Mouse (Mus musculus) embryonic facial prominence, embryonic 14.5 days (tissue): ENCODE measurements around the gene Rasal3. TPM values are rescaled to one million over a fixed set of nuclear protein-coding genes. Genes with fewer than 3 reads are reported as not detected.
A peak's percentile ranks its signal among the peaks of the same experiment; 100 is the strongest.

Source experiments
- ATAC-seq: fragments of 200-750 bp; cut with Nextera tagmentation; 2 replicates; pipeline ENCODE4 v1.8.0; 2017; ENCODE audit warnings: low read depth, moderate number of reproducible peaks, moderate TSS enrichment
- DNase-seq: peaks from one replicate; pipeline ENCODE4 v3.0.0-alpha.2; 2015; ENCODE audit warnings: low spot score
- H3K27ac ChIP-seq: fragments of 300-500 bp; sonication (generic); replicated peaks from 2 replicates; pipeline ENCODE4 v1.5.1; 2014; ENCODE audit warnings: low read depth, mild to moderate bottlenecking, low read length, moderate library complexity
- H3K27me3 ChIP-seq: fragments of 300-500 bp; sonication (generic); replicated peaks from 2 replicates; pipeline ENCODE4 v1.6.1; 2014; ENCODE audit warnings: low read length; ENCODE audit not compliant: control insufficient read depth, insufficient read depth
- H3K36me3 ChIP-seq: fragments of 300-500 bp; sonication (generic); 2 replicates; pipeline ENCODE4 v1.6.1; 2014; ENCODE audit warnings: low read length, mixed read lengths; ENCODE audit not compliant: control insufficient read depth, insufficient read depth
- H3K4me1 ChIP-seq: fragments of 300-500 bp; sonication (generic); 2 replicates; pipeline ENCODE4 v1.6.1; 2014; ENCODE audit warnings: antibody characterized with exemption, low read length; ENCODE audit not compliant: control insufficient read depth, insufficient read depth
- H3K4me2 ChIP-seq: fragments of 300-500 bp; sonication (generic); 2 replicates; pipeline ENCODE4 v1.6.1; 2014; ENCODE audit warnings: low read depth, mild to moderate bottlenecking, low read length, moderate library complexity, mixed read lengths
- H3K4me3 ChIP-seq: fragments of 300-500 bp; sonication (generic); 2 replicates; pipeline ENCODE4 v1.5.1; 2014; ENCODE audit warnings: low read depth, mild to moderate bottlenecking, low read length
- H3K9ac ChIP-seq: fragments of 300-500 bp; sonication (generic); 2 replicates; pipeline ENCODE4 v1.6.1; 2014; ENCODE audit warnings: low read depth, mild to moderate bottlenecking, low read length, moderate library complexity, mixed read lengths
- H3K9me3 ChIP-seq: fragments of 300-500 bp; sonication (generic); 2 replicates; pipeline ENCODE4 v1.6.1; 2016; ENCODE audit warnings: low read length; ENCODE audit not compliant: control insufficient read depth
- WGBS: fragments of 180-500 bp; shearing (Covaris S2); extraction: QIAGEN DNeasy Blood & Tissue Kit; methylation state at CpG from one replicate; pipeline ENCODE4 v1.1.7; 2014; 5-methylcytosine and 5-hydroxymethylcytosine counted together
- polyA plus RNA-seq: library from polyadenylated mRNA; unstranded; fragments of >200 nt; fragmentation: Nextera tagmentation; extraction: Ambion mirVana; gene quantifications from 2 replicates; pipeline ENCODE4 v1.2.1, GENCODE M21; 2014

Gene Rasal3
- polyA plus RNA-seq, 1 experiment from 2014 or later, result 2.4 TPM

DNA sequence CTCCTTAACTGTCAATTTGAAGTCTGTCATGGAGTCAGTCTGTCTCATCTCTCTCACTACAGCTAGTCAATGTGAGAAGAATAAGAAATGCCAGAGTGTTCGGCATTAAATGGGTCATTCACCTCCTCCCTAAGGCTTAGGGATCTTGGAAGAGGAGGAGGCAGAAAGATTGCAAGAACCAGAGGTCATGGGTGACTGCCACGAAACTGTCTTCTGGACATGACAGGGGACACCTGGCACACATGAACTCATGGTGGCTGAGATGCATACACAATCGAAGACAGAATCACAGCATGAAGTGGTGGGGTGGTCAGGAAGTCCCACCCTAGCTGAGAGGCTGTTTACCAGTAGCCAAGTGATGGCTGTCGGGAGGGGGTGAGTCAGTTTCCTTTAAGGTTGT lies 30.9 kb upstream of the Rasal3 start:
- DNase-seq, result no peak
- H3K4me1 ChIP-seq, result no peaks in the 10 kb centered on the region
- WGBS, result 68% methylated on average over 4 of the region's 4 CpGs
- no peak overlapping the region for H3K4me2 ChIP-seq
- H3K4me3 ChIP-seq, result no peak overlapping the region
- no peak overlapping the region for H3K27ac ChIP-seq
- no peak overlapping the region for H3K9ac ChIP-seq
- H3K27me3 ChIP-seq, result no peaks in the 10 kb centered on the region
- ATAC-seq, result no peak
- H3K9me3 ChIP-seq, result no peaks in the 10 kb centered on the region
- H3K36me3 ChIP-seq, result no peaks in the 10 kb centered on the region

DNA sequence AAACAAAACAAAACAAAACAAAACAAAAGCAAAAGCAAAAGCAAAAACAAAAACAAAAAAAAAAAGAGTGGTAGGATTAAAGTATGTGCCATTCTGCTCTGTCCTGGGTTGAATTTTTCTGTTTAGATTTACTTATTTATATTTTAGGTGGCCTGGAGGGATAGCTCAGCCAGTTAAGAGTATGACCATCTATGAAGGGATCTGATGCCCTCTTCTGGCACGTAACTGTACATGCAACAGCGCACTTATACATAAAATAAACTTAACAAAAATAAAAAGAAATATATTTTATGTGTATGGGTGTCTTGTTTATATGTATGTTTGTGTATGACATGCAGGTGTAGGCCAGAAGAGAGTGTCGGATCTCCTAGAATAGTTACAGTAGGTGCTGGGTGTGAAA lies 28.6 kb upstream of the Rasal3 start:
- Histone ChIP-seq H3K9me3 (no peaks in the 10 kb centered on the region), H3K36me3 (no peaks in the 10 kb centered on the region), H3K4me2 (no peak overlapping the region), H3K4me1 (no peaks in the 10 kb centered on the region), H3K9ac (no peak overlapping the region), H3K27me3 (no peaks in the 10 kb centered on the region), H3K27ac (no peak overlapping the region), H3K4me3 (no peak overlapping the region)
- ATAC-seq (no peak), DNase-seq (peak; percentile 63)
- 66% methylated on average over 3 of the region's 3 CpGs for WGBS

DNA sequence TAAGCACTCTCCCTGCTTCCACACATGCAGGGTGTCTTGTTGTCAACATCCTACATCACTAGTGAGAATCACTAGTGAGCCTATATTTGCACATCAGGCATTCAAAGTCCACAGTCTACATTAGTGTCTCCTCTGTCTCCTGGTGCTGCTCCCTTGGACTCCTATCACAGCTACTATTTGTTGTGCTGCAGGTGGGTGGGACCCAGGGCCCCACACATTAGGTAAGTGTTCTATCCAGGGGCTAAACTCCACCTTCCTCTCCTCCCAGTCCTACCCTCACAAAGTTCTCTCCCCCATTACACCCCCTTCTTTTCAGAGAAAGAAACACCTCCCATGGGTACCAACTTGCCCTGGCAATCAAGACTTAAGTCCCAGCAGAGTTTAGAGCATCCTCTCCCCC lies 23.2 kb upstream of the Rasal3 start:
- no peaks in the 10 kb centered on the region for H3K4me1 ChIP-seq

DNA sequence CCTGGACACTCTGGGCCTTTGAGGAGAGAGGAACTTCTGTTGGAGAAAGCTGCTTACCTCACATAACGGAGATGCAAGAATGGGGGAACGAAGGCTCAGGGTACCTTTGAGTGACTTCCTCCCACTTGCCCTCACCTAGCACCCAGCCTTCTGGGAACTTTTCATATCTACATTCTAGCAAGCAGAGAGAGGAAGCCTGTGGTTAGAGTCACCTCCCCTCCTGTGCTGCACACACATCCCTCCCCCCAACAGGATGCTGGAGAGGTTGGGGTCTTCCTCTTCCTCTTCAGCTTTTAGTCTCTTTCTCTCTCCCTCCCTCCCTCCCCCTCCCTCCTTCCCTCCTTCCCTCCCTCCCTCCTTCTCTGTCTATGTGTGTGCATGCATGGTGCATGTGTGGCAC lies 20.7 kb upstream of the Rasal3 start, which contains the start of gene Pglyrp2:
Gene Pglyrp2, minus strand, starts transcription at position 134 of the 400 bp plus-strand sequence.
- WGBS, result 79% methylated on average over 2 of the region's 2 CpGs
- ATAC-seq (no peak), DNase-seq (no peak)
- Histone ChIP-seq H3K4me2 (no peak within 1 kb of the TSS), H3K4me1 (no peaks in the 10 kb centered on the region), H3K27me3 (no peaks in the 10 kb centered on the region), H3K4me3 (no peak within 1 kb of the TSS), H3K9ac (no peak within 1 kb of the TSS), H3K36me3 (no peaks in the 10 kb centered on the region), H3K9me3 (no peaks in the 10 kb centered on the region), H3K27ac (no peak within 1 kb of the TSS)

More for the DNA sequence above, 23.2 kb upstream of the Rasal3 start:
- Histone ChIP-seq H3K9me3 (no peaks in the 10 kb centered on the region), H3K36me3 (no peaks in the 10 kb centered on the region), H3K27me3 (no peaks in the 10 kb centered on the region), H3K4me2 (no peak overlapping the region), H3K4me3 (no peak overlapping the region), H3K27ac (no peak overlapping the region), H3K9ac (no peak overlapping the region)
- ATAC-seq (no peak), DNase-seq (no peak)

DNA sequence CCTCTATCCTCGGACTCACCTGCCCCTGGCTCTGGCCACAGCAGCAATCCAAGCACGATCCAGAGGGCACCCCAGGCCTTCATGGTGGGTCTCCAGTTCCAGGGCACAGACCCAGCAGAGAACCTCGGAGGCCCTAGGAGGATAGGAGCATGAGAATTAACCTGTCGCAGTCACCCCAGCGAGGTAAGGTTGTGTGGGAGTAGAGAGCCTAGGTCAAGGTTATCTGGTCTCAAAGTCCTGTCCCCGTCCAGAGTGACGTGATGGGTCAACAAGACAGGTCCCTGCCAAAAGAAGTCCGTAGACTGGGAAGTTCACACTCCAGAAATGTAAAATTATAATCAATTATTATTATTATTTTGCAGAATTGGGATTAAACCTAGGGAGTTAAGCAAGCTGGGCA lies 17.4 kb upstream of the Rasal3 start:
- Histone ChIP-seq H3K27ac (no peak overlapping the region), H3K9me3 (no peaks in the 10 kb centered on the region), H3K9ac (no peak overlapping the region), H3K4me1 (no peaks in the 10 kb centered on the region), H3K36me3 (no peaks in the 10 kb centered on the region), H3K4me3 (no peak overlapping the region), H3K27me3 (peaks cover 7% of the 10 kb centered on the region), H3K4me2 (no peak overlapping the region)
- no peak for ATAC-seq
- DNase-seq, result no peak
- 91% methylated on average over 8 of the region's 8 CpGs for WGBS

DNA sequence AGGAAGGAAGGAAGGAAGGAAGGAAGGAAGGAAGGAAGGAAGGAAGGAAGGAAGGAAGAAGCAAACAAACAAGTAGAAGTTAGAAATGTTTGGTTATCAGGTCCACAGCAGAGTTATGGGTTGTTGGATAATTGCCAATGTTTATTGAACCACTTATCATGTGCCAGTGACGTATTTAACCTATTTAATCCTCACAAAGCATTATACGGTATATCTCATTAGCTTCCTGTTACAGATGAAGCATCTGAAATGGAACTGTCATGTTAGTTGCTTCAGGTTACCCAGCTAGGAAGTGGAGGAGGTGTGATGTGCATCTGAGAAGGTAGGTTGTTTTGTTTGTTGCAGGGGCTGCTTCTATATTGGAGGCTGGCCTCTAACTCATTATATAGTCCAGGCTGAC lies 16.6 kb upstream of the Rasal3 start:
- no peaks in the 10 kb centered on the region for H3K9me3 ChIP-seq
- H3K27me3 ChIP-seq, result peaks cover 15% of the 10 kb centered on the region
- H3K27ac ChIP-seq, result no peak overlapping the region
- no peak overlapping the region for H3K9ac ChIP-seq
- no peaks in the 10 kb centered on the region for H3K4me1 ChIP-seq
- no peak overlapping the region for H3K4me2 ChIP-seq
- H3K4me3 ChIP-seq, result no peak overlapping the region
- H3K36me3 ChIP-seq, result no peaks in the 10 kb centered on the region
- 51% methylated on average over 2 of the region's 2 CpGs for WGBS
- ATAC-seq (no peak), DNase-seq (no peak)

DNA sequence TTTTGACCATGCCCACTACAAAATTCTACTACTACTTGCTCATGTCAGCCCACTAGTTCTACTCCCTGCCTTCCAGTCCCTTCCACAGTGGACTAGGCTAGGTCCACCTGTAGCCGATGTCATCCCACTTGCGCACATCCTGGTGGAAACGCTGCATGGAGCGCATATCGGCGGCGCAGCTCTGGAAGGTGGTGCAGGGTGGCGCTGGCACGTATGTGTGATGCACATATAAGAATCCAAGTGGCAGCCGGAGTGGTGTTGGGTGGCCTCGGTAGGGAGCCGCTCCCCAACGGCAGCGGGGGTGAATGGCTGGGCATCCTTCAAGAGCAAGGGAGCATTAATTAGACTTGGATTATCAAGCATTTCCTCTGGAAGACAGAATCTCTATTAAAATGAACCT lies 13.4 kb upstream of the Rasal3 start:
- no peaks in the 10 kb centered on the region for H3K4me1 ChIP-seq
- H3K4me3 ChIP-seq, result no peak overlapping the region
- no peaks in the 10 kb centered on the region for H3K36me3 ChIP-seq
- no peak overlapping the region for H3K4me2 ChIP-seq
- no peak overlapping the region for H3K9ac ChIP-seq
- no peak for DNase-seq
- H3K9me3 ChIP-seq, result no peaks in the 10 kb centered on the region
- WGBS, result 95% methylated on average over 14 of the region's 14 CpGs
- no peak for ATAC-seq
- peaks cover 15% of the 10 kb centered on the region for H3K27me3 ChIP-seq
- no peak overlapping the region for H3K27ac ChIP-seq

DNA sequence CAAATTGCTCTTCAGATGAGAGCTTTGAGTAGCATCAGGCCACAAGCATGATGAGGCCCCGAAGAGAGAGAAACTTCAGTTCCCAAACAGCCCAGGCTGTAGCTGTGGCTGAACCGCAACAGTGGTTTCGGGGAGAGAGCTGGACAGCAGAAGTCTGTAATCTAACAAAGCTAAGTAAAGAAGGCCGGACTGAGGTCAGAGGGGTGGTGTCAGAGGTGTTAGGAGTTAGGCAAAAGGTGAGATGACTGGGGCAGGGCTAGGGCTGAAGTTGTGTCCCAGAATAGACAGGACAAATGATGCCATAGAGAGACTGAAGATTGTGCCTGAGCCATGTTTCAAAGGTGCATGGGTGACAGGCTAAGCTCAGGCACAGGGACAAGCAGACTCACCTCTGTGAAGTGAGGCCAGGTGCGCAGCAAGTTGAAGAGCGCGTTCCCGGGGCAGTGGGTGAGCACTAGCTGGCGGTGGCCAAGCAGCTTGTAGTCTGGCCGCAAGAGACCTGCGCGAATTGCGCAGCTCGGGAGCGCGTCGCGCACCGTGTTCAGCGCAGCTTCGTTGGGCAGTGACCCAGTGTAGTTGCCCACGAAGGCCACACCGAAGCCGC lies 12.1 kb upstream of the Rasal3 start:
- no peak for DNase-seq
- Histone ChIP-seq H3K27me3 (peaks cover 15% of the 10 kb centered on the region), H3K4me2 (no peak overlapping the region), H3K4me3 (no peak overlapping the region), H3K4me1 (no peaks in the 10 kb centered on the region), H3K9ac (no peak overlapping the region), H3K36me3 (no peaks in the 10 kb centered on the region), H3K27ac (no peak overlapping the region), H3K9me3 (no peaks in the 10 kb centered on the region)
- 48% methylated on average over 23 of the region's 24 CpGs for WGBS
- ATAC-seq, result no peak

DNA sequence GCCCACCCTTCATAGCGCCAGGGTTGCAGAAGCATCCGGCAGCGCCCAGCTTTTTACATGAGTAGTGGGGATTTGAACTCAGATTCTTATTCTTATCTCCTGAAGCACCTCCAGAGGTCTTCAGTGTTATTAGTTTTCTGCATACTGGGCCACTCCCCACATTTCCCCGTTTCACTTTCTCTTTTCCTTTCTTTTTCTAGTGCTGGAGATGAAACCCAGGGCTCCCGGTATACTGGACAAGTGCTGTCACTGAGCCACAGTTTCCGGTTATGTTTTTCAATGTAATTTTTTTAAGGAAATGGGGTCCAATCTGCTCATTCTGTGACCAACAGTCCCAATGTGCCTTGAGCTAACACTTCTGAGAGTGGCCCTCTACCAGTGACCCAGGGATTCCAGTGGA lies 8.5 kb upstream of the Rasal3 start:
- ATAC-seq, result no peak
- no peak overlapping the region for H3K9ac ChIP-seq
- H3K4me3 ChIP-seq, result no peak overlapping the region
- no peaks in the 10 kb centered on the region for H3K4me1 ChIP-seq
- H3K27me3 ChIP-seq, result peaks cover 15% of the 10 kb centered on the region
- H3K36me3 ChIP-seq, result no peaks in the 10 kb centered on the region
- WGBS, result 79% methylated on average over 6 of the region's 6 CpGs
- H3K4me2 ChIP-seq, result no peak overlapping the region
- H3K27ac ChIP-seq, result no peak overlapping the region
- DNase-seq, result no peak
- H3K9me3 ChIP-seq, result no peaks in the 10 kb centered on the region
